Mouse (Mus musculus) liver, adult (tissue): ENCODE measurements at regions not wholly inside any gene's neighbourhood (a gene's known extent, or its start where the extent isn't known, plus 50 kb on each side); places are given as distances from the start of the nearest gene placed in this dataset.

Source experiments
- GATA4 ChIP-seq: IDR thresholded peaks from 2 replicates; pipeline ENCODE4 v1.6.1; 2014; ENCODE audit warnings: mild to moderate bottlenecking, low read length; ENCODE audit not compliant: insufficient replicate concordance

- TF ChIP-seq GATA4 = no peak
Measured at GRCm38 (mm10) chr4:131508154-131508553, 329.9 kb downstream of the Ptpru start.

DNA sequence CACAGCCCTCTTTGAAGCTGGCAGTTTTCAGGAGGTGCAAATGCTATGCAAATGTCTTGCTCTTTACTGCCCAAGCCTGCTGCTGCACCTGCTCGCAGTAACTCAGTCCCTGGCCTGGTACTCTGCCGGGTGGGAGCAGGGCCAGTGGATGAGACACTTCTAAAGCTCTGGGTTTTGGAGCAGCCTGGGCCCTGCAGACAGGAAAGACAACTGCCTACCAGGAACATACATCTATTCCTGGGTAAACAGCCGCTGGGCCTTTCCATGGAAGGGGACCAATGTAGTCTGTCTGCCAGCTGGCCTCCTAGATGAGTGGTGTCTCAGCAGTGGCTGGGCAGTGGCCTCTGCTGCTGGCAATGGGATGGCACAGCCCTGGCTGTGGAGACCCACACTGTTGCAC lies 326.5 kb downstream of the Ptpru start:
- no peak for TF ChIP-seq GATA4

GRCm38 (mm10) chr4:131512768-131513167 lies 325.3 kb downstream of the Ptpru start:
- no peak for TF ChIP-seq GATA4

DNA sequence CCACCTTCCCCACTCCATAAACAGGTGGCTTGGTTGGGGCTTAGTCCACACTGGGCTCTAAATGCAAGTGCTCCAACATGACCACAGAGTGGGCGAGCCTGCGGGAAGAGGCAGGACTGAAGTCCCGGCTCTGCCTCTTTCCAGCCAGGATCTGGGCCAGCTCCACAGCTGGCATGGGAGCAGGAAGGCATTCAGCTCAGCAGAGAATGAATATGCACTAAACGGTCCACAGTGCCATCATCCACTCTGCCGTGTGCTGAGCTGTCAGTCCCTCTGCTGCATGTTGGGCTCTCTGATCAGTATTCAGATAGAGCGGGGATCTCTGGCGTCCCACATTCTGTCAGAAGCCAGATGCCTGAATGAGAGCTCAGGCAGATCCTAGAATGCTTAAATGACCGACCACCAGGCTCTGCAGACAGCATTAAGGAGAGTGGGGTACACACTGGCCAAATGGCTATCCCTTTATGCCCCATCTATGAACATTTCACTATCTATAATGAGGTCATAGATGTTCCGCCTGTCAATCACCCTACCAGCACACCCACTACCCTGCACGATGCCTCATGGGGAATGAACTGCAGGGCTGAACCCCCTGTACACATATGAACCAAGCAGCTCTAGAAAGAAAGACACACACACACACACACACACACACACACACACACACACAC lies 317.3 kb downstream of the Ptpru start:
- TF ChIP-seq GATA4 = no peak

DNA sequence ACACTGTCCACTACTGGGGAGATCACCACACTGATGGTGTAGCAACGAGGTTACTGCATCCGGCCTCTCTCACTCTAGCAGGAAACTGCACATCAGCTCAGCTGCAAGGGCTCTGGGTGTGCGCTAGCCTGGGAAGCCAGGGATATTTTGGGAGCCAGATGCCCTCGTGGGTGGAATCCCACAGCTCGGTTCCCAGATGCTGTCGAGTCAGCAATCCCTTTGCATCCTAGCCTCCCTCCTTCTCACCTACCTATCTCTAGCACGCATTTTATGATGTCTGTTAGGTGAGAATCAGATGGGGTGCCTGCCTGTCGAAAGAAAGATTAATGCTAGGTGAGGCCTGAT lies 316.8 kb downstream of the Ptpru start:
- no peak for TF ChIP-seq GATA4

GRCm38 (mm10) chr4:131525236-131525635 lies 312.9 kb downstream of the Ptpru start:
- TF ChIP-seq GATA4 = no peak

GRCm38 (mm10) chr4:131530491-131530890 lies 307.6 kb downstream of the Ptpru start:
- no peak for TF ChIP-seq GATA4

- TF ChIP-seq GATA4 = no peak
Measured at GRCm38 (mm10) chr4:131531003-131531402, 307.1 kb downstream of the Ptpru start.

GRCm38 (mm10) chr4:131534831-131535230 lies 303.3 kb downstream of the Ptpru start:
- TF ChIP-seq GATA4 = no peak

DNA sequence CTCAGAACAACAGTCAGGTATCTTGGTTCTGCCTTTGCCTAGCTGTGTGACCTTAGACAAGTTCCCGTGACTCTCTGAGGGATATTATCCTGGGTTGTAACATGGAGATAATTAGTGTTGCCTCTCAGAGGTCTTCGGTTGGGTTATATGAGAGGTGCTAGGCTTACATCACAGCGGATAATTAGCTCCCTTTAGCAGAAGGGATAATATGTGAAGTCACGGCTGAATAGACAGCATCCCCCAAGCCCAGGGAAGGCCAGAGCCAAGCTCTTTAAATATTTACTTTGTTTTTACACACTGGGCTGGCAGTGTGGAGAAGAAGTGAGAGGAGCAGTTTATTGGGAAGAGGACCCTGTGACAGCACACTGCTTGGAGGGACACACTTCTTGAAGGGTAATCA lies 299.9 kb downstream of the Ptpru start:
- no peak for TF ChIP-seq GATA4

- TF ChIP-seq GATA4 = no peak
Measured at GRCm38 (mm10) chr4:131546422-131547200, 291.5 kb downstream of the Ptpru start.

DNA sequence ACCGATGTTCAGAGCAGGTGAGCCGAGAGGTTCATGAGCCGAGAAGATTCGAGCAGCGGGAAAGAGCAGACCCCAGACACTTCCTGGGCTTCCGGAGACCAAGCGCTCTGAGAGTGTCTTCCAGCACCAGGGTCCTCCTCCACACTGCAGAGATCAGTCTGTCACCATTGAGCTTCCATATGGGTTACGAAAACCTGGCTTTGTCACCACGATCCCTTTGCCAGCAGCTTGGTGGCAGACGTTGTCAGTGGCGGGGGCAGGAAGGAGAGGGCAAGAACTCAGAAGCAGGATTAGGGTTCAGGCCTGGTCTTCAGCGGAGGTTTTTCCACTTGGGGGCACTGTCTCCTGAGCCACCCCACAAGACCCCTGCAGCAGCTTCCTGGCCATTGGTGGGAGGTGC lies 288.5 kb downstream of the Ptpru start:
- no peak for TF ChIP-seq GATA4

- TF ChIP-seq GATA4 = no peak
Measured at GRCm38 (mm10) chr4:131558513-131558912, 279.6 kb downstream of the Ptpru start.

GRCm38 (mm10) chr4:131563851-131564250 lies 274.2 kb downstream of the Ptpru start:
- TF ChIP-seq GATA4 = no peak

- no peak for TF ChIP-seq GATA4
Measured at GRCm38 (mm10) chr4:131565203-131565602, 272.9 kb downstream of the Ptpru start.

DNA sequence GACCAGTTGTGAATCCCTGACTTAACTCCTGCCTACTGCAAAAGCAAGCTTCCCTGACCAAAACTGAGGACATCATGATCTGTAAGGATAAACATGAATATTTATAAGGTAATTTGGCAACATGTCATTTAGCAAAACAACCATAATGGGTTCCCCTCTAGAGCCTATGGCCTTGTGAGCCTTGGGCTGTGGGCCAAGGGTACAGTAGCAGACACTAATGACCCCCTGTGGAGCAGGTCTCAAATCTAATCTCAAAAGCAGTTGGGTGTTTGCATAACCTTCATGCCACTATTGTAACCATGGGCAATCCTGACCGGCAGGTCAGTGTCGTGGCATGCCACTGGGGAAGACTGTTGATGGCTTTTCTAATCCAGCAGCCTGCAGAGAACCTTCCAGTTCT lies 270.8 kb downstream of the Ptpru start:
- no peak for TF ChIP-seq GATA4

DNA sequence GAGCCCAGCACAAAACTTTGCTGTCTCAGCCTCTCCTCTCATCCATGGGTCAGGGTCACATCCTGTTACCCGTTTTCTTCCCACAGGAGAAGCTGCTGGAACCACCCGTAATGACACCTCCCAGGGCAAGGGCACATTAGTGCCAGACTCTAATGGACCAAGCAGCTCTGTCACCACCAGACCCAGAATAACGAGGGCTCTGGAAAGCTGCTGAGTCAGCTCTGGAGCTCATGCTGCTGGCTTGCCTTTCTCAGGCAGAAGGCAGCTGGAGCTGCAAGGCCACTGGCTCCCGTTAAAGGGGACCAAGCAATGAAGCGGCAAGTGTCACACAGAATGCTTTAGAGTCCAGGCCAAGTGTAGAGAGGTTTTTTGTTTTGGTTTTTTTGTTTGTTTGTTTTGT lies 268.9 kb downstream of the Ptpru start:
- no peak for TF ChIP-seq GATA4
